Mouse (Mus musculus) thymus, adult 2 months (tissue): ENCODE measurements at regions not wholly inside any gene's neighbourhood (a gene's known extent, or its start where the extent isn't known, plus 50 kb on each side); places are given as distances from the start of the nearest gene placed in this dataset.

Source experiments
- CTCF ChIP-seq: fragments of 200-500 bp; IDR thresholded peaks from 2 replicates; pipeline ENCODE4 v1.5.1; 2012; ENCODE audit warnings: mild to moderate bottlenecking, control low read depth, low read length, moderate library complexity, borderline replicate concordance; ENCODE audit not compliant: control insufficient read depth, poor library complexity, insufficient read depth; ENCODE audit errors: extremely low read depth
- POLR2A ChIP-seq: fragments of 200-500 bp; IDR thresholded peaks from 2 replicates; pipeline ENCODE4 v1.6.1; 2012; ENCODE audit warnings: mild to moderate bottlenecking, low read length, control low read depth, moderate library complexity; ENCODE audit not compliant: control insufficient read depth, poor library complexity, insufficient read depth; ENCODE audit errors: extremely low read depth

- TF ChIP-seq CTCF (no peak), POLR2A (no peak)
Observed at GRCm38 (mm10) chr12:26068685-26069008, 346.4 kb downstream of the Rnf144a start.
